Mouse (Mus musculus) gastrocnemius, adult 18-20 months (tissue): ENCODE measurements around the gene Adssl1. TPM values are rescaled to one million over a fixed set of nuclear protein-coding genes. Genes with fewer than 3 reads are reported as not detected.

Experiments used
- DNase-seq: peaks from one replicate; pipeline ENCODE4 v3.0.0; 2021; ENCODE audit warnings: low spot score
- long read RNA-seq, 2 experiments: library from polyadenylated mRNA; stranded (forward); transcript quantifications; one replicate each; pipeline ENCODE4 v2.0.0; 2021
- total RNA-seq, 2 experiments: library from RNA; stranded (reverse); gene quantifications; 2 replicates each; pipeline ENCODE4 v1.2.3; 2021

Gene Adssl1
- 1,000 to 10,000 TPM in 1 of 2 experiments, 100 to 1,000 TPM in 1; 975 to 1,075 TPM for total RNA-seq
- long read RNA-seq, experiment 1, transcript Adssl1-201 (13 exons, 1,777 nt): major isoform, 2,161 of 2,288 reads
- long read RNA-seq, experiment 1, partial matches to known transcripts: 104 of 2,288 reads
- long read RNA-seq, experiment 1, other reads (novel, unspliced or antisense): 21 of 2,288 reads
- long read RNA-seq, experiment 2, transcript Adssl1-201 (13 exons, 1,777 nt): major isoform, 1,627 of 1,731 reads
- long read RNA-seq, experiment 2, partial matches to known transcripts: 84 of 1,731 reads
- long read RNA-seq, experiment 2, other reads (novel, unspliced or antisense): 20 of 1,731 reads

DNA sequence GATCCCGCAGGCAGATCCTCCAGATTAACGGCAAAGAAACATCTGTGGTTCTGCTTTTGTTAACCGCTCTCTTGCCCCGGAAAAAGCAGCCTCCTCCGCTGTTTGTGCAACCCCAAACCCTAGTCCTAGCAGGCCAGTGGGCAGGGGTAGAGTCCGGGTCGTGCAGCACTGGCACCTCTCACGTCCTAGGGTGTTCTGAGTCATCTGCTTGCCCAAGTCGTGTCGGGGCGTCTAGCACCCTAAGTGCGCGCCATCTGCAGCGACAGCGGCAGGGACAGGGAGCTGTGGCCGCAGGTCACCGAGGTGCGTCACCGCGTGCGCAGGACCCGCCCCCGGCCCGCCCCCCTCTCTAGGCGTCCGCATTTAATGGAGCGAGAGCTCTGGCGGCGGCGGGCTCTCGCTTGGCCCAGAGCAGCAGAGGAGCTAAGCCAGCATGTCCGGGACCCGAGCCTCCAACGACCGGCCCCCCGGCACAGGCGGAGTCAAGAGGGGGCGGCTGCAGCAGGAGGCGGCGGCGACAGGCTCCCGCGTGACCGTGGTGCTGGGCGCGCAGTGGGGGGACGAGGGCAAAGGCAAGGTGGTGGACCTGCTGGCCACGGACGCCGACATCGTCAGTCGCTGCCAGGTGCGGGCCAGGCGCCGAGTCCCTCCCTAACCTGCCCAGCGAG, at the start of gene Adssl1:
Gene Adssl1, plus strand, starts transcription at position 360 of the 668 bp plus-strand sequence.
- peak; percentile 74 for DNase-seq

DNA sequence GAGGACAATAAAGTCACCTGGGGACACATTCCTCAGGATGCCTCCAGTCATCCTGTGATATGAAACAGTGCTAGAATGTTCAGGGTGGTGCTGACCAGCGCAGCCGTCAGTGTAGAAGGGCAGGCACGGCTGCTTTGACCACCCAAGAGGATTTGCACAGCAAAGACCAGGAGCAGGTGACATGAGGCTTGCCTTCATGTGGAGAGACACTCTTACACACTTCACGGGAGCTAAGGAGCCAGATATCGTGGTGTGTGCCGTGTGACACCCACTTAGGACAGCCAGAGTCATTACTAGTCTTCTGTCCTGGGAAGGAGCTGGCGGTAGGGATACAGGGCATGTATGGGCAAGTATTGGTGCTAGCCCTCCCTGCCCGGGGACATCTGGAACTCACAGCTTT, 49.7 kb upstream of the Adssl1 start:
- no peak for DNase-seq

DNA sequence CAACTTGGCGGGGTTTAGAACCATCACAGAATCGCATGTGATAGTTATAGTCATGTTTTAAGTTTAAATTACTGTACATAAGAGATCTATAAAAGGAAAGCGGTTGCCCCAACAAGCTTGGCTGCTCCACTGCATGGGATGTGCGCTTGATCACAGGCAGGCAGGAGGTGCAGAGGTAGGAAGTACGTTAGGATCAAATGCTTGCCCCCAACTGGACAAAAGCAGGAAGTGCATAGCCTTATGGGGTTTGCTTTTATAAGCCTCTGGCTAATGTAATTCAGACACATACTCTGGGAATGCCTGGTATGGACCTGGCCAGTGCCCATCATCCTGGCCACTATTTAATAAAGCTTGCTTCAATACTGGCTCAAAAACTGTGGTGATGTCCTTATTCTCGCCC, 48.8 kb upstream of the Adssl1 start:
- no peak for DNase-seq

DNA sequence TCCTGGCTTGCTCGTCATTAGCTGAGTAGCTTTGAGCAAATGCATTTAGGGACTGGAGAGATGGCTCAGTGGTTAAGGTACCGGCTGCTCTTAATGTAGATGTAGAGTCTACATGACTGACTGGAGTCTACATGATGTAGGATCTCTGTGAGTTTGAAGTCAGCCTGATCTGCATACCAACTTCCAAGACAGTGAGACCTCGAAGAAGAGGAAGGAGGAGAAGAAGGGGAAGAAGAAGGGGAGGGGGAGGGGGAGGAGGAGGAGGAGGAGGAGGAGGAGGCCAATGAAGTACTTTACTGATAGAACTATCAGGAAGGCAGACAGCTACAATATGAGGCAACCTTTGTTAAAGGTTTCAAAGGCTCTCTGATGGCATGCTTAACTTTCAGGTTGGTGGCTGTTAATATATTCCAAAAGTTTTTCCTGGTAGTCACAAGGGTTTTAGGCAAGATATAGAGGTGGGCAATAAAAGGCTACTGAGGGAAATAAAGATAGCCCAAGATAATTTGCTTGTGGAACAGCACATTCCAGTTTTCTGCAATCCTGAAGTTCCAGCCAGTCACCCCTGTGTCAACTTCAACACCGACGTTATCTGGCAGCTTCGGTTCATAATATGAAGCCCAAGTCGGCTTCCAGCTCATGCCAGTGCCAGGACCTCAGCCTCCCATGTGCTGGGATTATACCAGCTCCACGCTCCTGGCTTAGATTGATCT, 44.4 kb upstream of the Adssl1 start:
- DNase-seq: no peak

DNA sequence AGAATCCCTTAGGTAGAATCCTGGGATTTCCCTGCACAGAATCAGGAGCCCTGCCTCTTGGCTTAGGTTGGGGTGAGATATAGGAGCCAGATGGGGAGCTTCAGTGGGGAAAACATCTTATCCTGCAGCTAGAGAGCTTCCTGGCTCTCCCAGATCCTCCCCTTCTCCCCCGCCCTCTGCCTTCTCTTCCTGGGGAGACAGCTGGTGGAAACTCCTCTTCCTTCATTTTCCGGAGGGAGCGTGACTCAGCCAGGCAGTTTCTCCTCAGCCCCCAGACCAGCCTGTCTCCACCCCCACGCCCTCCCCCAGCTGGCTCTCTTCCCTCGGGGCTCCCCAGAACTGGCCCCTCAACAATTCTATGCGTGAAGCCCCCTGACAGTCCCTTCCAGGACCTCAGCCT, 43.5 kb upstream of the Adssl1 start:
- no peak for DNase-seq

DNA sequence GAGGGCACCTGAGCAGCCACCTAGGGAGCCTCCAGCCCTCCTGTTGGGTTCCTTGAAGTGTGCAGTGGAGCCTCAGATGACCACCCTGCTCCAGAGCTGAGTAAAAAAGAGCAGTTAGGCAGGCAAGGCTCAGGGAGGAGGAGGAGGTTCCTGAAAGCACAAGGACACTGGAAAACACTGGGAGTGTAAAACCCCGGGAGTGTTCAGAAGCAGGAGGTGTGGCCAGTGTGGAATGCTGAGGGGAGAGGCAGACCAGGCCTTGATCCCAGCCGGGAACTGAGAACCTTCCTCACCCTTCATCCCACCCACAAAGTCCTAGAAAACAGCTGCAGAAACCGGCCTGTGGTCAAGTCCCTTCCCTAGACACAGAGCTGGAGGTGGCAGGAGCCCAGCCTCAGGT, 43.1 kb upstream of the Adssl1 start:
- DNase-seq: no peak

DNA sequence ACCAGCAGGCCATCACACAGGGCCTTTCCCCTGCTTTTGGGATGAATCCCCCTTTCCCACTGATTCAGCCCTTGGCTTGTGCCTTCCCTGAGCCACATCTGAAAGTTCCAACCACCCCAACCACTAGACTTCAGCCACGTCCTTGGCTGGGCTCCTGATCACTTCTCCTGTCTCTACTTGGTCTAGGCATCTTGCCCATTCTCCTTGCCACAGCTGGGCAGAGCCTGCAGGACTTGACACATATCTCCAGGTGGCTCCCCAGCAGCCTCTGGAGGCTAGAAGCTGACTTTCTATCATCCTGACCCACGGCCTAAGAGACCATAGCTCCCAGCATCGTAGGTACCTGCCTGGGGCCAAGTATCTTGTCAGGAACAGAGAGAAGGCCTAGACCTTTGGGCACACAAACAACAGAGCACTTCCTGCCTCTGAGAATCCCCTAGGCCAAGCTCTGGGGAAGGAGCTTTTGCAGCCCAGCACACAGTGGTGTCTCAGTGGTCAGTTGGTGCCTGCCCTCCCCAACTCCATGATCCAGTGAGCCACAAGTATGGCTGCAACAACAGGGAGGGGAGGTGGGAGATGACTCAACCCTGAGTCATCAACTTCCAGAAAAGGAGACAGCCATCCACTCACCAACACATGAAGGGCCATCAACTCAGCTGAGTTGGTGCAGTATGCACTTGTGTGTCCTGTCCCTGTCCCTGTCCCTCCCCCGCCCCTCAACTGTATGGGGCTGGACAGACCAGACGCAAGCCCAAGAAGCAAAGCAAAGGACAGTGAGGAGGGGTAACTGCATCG, 41.4 kb upstream of the Adssl1 start:
- DNase-seq: no peak

DNA sequence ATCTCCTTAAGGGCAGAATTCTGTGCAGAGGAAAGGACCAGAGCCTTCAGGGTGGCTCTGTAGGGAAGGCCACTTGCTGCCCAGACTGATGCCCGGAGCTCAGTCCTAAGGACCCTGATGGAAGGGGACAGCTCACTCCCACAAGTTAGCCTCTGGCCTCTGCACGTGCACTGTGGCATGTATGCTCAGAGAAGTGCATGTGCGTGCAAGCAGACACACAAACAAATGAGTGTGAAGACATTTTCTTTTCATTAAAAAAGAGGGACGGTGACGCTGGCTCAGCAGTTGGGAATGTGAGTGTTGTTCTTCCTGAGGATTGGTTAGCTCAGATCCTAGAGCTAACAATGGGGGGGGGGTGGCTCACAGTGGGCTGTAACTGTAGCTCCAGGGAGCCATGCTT, 40.4 kb upstream of the Adssl1 start:
- DNase-seq: no peak

DNA sequence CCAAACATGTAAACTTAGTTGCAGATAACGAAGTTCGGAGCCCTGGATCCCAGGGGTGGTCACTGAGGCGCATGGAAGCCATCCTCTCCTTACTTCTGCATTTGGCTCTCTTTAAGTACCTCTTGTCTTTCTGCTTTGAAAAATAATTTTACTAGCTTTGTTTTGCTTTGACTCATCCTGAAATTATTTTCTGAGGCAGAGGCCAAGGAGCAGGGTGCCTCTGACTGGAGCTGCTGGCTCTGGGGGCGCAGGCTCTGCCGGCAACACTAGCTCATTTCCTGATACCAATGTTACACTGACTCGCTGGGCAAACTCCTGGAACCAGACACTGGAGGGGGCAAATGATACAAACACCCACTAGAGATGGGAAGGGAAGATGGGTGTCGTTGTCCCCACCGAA, 39.9 kb upstream of the Adssl1 start:
- DNase-seq: no peak

DNA sequence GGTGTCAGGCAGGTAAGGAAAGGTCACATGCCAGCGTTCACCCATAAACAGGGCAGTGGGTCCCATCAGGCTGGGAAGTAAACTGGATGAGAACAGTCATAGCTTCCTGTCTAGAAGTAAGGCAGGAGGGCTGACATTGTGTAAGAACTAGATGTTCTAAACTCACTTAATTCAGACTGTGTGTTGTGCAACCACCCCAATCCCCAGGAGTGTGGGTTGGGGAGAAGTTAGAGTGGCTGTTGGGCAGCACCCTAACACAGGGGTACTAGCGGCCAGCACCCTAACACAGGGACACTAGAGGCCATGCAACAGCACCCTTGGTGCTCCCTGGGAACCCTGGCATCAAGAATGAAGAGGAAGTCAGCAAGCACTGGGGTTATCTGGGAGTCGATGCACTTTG, 38.7 kb upstream of the Adssl1 start:
- no peak for DNase-seq

DNA sequence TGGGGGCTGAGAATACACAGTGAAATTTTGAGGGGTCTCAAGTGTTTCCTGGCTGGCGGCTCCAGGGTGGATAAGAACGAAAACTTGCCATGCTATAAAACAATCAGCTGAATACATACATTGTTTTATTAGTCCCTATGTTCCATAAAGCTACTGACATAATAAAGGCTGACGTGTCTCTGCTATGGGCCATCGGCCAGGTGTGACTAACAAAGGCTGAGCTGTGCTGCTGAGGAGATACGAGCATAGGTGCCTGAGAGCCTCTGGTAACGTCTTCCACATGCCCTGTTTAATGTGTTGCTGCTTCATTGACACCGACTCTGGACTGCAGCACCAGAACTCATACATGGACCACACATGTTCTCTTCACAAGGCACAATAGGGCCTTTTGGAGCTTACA, 34.9 kb upstream of the Adssl1 start:
- DNase-seq: no peak

DNA sequence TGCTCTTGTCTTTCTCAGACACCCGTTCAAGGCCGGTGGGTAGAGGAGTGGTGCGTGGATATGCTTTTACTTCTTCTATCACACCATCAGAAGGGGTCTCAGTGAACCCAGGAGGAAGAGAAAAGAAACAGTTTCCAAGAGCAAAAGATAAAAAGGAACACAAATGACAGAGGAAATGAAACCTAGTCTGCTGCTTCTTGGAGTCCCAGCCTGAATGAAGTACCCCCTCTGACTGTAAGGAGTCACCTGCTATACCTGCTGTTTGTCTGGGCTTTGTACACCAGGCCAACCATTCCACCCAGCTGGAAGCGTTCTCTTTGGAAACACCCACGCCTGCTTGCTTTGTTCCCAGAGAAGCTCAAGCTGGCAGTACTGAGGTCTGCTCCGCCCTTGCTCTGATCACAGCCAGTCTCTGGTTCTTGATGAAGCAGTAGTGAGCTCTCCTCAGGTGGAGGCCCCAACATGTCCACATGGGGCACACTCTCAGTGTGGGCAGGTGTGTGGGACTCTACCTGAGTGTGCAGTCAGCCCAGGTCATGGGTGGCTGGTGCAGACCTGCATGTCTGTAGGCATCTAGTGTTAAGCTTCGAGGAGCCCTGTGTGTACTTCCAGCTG, 33.8 kb upstream of the Adssl1 start:
- DNase-seq: no peak

DNA sequence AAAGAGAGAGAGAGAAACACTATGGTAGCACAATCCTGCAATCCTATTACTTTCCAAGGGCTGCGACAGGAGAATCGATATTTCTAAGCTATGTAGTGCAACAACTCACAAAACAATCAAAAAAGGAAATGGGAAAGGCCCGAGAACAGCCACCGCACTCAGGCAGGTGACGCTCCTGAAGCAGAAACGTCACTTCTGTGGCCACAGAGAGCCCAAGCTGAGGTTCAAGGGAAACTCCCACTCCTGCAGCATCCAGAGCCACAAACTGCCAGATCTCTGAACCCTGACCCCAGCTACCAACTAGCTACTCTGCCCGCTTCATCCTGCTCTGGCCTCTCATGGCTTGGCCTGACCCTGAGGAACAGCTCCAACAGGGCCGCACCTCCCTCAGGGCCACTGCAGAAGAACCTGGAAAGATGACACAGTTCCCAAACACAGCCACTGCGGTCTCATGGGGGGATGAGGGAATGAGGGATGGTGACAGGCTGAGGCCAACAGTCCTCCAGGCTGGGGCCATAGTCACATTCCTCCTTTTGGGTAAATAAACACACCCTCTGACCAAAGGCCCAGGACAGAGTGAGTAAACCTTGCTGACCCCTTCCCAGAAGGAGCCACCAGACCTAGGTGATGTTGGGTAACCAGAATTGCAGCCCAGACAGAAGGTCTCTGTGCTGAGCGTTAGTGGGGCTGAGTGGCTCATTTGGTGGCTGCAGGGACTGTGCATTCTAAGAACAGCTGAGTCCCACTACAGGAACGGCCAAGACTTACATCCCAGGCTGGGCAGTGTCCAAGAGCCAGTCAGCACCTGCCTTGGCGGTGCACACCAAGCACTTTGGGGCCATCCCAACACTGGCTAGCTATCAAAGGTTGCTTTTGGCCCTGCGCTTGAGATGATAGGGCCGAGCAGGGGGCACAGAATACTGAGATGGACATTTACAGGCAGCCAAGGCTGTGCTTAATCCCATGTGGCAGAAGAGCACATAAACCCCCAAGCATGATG, 32.4 kb upstream of the Adssl1 start:
- peak; percentile 77 for DNase-seq

DNA sequence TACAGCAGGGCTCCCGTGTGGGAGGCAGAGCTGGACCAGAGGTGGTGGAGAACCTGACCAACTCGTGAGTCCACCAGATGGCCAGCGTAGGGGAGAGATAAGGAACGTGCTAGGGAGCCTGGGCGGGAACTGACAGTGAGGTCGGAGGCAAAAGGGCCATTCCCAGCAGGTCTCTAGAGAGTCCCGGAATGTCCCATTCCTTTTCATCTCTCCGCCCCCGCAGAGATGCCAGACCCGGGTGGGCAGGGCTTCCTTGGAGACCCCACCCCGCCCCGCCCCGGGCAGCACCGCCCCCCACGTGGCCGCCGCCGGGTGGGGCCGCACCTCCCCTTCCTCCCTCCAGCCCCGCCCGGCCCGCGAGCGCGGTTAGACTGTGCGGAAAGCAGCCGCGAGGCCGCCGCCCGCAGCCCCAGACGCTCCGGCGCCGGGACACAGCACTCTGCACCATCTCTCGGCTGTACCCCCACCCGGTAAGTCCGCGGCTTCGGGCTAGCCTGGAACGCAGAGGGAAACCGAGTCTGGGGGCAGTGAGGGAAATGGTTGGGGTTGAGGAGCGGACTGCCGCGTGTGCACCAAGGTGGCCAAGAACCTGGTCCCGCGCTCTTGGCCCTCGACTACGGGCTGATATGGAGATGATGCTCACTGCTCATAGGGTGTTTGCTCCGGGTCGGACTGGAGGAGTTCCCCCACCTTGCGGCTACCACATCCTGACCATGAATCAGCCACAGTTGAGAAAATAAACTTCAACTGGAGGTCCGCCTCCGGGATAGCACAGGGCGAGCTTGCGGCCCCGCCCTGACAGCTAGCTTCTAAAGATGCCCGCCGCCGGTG, 31.2 kb upstream of the Adssl1 start, which contains the start of gene Inf2:
Gene Inf2, plus strand, starts transcription at position 359 of the 831 bp plus-strand sequence.
- DNase-seq: peak; percentile 81

DNA sequence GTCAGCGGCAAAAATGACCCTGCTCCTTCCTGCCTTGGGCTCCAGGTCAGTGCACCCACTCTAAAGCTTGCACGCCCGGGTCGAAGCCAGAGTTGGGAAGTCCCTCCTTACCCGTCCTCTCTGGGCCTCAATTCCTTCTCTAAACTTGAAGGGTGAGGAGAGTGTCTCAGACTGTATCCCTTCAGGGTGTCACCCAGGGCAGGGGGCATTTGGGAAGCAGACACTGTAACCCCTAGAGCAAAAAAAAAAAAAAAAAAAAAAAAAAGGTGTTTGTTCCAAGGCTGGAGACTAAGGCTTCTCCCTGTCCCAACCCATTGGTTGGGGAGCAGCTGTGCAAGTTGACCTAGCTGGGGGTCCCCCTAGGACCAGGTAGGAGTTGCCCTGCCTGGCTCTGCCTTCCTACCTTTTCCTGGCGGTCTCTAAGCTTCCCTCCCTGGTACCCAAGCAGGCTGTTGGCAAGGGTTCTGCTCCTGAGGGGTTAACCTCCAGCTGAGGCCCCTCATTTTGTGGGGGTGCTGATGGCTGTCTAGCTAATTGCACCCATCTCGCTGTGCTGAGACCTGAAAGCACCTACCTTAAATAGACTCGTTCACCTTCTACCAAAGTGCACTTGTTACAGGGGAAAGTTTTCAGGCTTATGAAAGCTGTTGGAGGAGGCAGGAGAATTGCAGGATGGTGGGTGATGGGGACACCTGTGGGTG, 30.2 kb upstream of the Adssl1 start:
- no peak for DNase-seq

DNA sequence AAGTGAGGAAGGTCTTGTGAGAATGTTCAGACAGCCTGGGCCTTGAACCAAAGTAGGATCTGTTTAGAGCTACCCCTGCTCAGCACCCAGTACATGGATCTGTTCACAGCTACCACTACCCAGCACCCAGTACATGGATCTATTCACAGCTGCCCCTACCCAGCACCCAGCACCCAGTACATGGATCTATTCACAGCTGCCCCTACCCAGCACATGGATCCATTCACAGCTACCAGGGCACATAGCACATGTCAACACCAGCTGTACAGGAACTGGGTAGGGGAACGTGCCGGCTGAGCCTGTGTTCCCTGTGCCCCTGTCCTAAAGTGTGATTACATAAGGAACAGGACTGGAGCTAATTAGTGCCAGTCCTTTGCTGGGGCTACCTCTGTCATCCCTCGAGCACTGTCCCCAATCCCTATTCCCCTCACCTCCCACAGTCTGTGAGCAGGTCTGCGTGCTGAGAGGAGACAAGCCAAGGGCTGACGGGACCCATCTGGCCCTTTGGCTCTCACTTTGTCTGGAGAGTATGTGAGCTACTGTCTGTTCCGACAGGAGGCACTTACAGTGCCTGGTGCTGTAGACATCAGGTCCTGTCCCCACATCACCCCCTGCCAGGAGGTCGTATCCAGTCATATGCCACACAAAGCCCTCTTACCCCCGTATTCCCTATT, 29.1 kb upstream of the Adssl1 start:
- DNase-seq: no peak

DNA sequence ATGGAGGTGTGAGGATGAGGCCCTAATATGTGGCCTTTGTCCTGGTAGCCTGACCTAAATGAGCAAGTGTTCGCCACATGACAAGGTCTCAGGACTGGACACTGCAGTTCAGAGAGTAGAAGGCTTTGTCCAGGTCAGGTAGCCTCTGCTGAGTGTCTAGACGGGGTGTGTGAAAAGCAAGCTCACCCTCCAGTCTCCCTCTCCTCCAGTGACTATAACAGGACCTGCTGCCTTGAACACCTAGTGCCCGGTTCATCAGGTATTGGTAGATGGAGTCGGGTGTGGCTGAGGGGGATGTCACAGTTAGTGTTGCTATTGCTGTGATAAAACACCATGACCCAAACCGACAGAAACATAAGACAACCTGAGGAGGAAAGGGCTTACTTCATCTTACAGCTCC, 28.6 kb upstream of the Adssl1 start:
- DNase-seq: no peak

DNA sequence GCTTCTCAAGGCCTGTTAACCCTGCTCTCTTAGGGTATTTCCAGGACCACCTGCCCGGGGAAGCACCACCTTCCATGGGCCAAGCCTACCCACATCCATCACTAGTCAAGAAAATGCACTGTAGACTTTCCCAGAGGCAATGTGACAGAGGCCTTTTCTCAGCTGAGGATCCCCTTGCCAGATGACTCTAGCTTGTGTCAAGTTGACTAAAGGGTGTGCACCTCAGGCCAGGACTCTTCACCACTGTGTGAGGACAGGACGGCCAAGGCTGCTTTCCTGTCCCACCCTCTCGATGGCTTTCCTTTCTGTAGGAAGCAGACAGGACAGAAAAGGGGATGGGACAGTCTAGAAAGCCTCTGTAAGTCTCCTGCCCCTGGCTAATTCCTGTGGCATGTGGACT, 28.1 kb upstream of the Adssl1 start:
- DNase-seq: no peak
